Mouse (Mus musculus): ENCODE measurements around the gene Txlnb.
"Not testable (repeated sequence)": the region's sequence is repeated elsewhere in the genome, so short reads cannot be mapped to it uniquely, and the experiment has no call there.

The Txlnb gene

DNA sequence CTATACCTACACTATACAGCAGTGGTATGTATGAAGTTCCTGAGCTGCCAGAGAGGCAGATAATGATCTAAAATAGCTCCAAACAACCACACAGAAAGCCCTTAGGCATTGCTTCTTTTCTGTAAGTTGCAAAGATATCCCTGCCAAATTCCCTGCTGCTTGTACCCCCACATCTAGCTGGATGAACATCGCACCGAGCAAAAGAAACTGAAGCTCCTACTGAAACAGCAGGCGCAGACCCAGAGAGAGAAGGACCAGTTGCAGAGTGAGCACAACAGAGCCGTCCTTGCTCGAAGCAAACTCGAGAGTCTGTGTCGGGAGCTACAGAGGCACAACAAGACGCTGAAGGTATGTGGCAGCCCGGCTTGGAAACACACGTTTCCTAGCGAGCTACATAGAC, 19.0 kb downstream of the Txlnb start:
- DNase-seq (ENCODE audit: extremely low read depth, insufficient read length, low spot score) = no peak

DNA sequence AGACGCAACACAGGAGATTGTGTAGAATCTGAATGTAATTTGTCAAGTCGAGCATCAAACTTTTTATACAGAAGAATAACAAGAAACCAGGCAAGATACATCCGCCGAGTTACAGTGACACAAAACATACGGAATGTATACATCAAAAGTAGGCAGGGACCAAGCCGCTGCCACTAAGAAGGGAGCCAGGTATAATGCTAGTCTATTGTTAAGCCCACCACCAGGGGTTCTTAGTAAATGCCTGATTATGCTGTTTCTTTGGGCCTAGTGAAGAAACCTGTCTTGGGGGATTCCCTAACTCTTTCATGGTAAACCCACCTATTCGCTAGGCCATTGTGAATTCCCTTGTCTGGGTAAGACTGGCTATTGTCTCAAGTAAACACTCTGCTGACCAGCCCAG, 24.4 kb downstream of the Txlnb start:
- not testable (repeated sequence) for DNase-seq (ENCODE audit: extremely low read depth, insufficient read length, low spot score)

GRCm38 (mm10) chr10:17827391-17827790, 31.4 kb downstream of the Txlnb start:
- no peak for DNase-seq (ENCODE audit: extremely low read depth, insufficient read length, low spot score)

GRCm38 (mm10) chr10:17829205-17829604, 33.2 kb downstream of the Txlnb start:
- no peak for DNase-seq (ENCODE audit: extremely low read depth, insufficient read length, low spot score)

DNA sequence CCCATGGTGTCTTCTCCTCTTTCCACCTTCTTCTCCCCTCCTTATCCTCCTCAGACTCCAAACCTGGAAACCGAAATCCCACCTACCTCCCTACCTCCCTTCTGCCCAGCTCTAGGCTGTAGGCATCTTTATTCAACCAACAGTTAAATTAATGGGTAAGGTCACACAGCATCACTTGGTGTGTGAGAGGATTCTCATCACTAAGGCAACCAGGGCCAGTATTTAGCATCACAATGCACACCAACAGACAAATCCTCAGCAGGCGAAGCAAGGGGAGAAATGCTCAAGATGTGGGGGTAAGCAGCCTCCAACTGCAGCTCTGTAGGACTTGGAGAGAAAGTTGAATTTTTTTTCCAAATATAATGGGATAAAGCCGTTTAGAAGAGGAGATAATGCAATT, 35.0 kb downstream of the Txlnb start:
- DNase-seq (ENCODE audit: extremely low read depth, insufficient read length, low spot score) = no peak

GRCm38 (mm10) chr10:17835031-17835430, 39.0 kb downstream of the Txlnb start:
- DNase-seq (ENCODE audit: extremely low read depth, insufficient read length, low spot score) = no peak

DNA sequence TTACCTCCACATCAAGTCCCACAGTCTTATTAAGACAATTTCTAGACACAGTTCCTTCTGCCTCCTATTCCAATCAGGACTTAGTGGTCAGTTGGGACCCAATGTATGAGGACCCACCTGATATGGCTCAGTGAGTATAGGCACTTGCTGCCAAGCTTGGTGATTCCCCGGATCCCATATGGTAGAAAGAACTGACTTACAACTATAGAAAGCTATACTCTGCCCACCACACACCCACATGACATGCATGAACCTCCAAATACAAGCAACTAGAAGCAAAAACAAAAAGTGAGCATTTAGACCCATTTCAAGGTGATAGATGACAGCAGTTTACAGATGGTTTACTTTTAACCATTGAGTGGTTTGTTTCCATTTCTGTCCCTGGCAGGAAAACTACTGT, 40.2 kb downstream of the Txlnb start:
- no peak for DNase-seq (ENCODE audit: extremely low read depth, insufficient read length, low spot score)

GRCm38 (mm10) chr10:17842030-17842429, 46.0 kb downstream of the Txlnb start:
- no peak for DNase-seq (ENCODE audit: extremely low read depth, insufficient read length, low spot score)

DNA sequence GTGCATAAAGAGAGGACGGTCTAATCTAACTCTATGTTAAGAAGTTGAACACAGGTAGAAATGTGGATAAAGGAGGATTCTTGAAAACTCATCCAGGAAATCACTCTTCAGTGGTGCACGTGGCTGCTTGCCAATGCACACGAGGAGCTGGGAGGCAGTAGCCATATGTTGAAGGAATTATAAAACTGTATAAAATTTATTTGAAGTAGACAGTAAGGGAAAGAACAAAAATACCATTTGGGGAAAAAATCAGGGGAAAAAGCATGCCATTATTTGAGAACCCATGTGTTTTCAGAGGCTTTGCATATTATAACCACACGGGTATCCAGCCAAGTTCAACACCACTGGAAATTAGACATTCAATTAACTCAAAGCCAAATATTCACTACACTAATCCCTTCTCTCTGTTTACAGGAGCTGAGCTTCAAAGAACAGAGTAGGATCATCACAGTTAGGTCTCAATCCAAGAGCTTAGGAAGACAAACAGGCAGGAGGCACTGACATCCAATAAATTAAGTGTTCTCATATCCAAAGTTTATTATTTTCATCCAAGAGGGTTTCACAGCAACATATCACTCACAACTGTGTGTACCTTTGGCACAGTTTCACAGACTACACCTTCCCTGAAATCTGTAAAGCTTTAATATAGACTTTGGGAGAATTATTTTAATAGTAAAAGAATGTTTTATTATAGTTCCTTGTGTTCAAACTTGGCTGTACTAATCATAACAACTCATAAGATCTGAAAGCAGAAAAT, 48.9 kb downstream of the Txlnb start:
- DNase-seq (ENCODE audit: extremely low read depth, insufficient read length, low spot score) = no peak

DNA sequence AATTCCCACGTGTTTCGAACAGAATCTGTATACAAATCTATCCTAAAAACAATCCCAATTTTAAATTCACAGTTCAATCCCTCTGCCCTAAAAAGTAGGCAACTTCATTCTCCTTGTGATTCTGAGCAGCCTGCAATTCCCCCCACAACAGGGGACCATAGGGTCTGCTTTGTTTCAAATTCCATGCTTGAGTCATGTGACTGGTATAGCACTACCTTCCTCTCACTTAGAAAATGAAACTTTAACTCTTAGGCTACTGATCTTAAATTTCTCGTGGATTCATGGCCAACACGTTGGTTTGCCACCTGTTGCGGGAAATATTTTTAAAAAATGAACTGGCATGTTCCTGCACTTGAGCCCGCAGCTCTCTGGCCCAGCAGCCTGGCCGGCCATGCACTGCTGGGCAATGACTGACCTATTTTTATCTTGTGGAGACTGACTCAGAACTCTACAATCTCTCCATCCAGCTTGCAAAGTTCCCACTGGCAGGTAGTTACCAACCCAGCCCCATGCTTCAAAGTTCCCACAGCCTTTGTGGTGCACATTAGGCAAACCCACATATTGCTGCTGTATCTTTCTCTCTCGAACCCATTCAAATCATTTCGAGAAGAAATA, 61.7 kb downstream of the Txlnb start:
- DNase-seq (ENCODE audit: extremely low read depth, insufficient read length, low spot score) = peak; percentile 80

GRCm38 (mm10) chr10:17860701-17861480, 64.9 kb downstream of the Txlnb start:
- DNase-seq (ENCODE audit: extremely low read depth, insufficient read length, low spot score) = peak; percentile 59

- DNase-seq (ENCODE audit: extremely low read depth, insufficient read length, low spot score) = peak; percentile 64
Observed at GRCm38 (mm10) chr10:17869822-17870662, 74.0 kb downstream of the Txlnb start.

DNA sequence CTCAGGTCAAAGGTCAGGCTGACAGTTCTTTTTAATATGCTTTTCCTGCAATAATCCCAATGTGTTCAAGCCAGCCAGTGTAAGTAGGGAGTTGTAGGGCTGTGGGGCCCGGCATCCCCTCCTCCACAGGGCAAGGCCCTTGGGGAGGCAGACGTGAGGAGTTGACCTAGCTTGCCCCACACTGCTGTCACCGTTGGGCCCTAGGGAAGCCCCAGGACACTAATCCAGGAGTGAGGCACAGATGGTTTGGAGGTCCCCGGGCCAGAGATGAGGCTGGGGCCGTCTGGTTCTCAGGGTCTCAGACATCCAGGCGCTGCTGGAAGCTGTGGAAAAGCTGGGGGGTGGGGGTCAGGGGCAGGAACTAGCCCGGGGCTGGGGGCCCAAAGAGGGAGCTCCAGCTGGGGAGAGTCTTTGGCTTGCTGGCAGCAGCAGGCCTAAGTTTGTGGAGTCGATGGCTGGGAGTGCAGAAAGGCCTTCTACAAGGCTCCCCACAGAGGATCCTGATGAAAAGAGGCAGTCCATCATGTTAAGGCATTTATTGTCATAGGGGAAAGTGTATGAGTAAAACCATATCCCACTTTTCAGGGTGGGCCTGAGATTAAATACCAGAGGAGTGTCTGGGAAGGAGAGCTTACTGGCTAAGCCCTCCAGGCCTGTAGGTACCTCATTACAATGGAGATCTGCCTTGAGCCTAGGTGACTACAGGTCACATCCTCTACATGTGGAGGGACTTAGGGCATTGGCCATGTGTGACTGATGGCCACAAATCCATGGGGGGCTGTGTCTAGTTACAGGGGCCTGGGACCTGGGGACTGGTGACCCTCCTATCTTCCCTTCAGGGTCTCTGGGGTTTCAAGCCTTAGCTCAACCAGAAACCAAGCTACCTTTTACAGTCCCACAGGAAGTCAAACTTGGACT, 82.2 kb downstream of the Txlnb start:
- DNase-seq (ENCODE audit: extremely low read depth, insufficient read length, low spot score) = no peak

DNA sequence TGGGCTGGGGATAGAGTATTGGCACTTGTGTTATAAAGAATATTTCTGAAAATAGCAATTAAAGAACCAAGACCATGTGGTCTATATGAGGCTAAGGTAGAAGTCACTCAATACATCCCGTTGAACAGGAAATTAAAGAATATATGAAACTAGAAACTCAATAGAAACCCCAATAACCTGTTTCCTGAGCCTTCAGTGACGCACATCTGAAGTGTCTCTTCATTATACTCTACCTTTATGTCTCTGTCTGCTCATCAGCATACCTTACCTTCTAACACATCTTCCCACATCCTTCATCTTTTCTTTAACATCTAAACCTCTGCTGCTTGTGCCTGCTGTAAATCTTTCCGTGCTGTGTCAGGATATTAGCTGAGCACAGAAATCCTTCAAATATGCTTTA, 84.0 kb downstream of the Txlnb start:
- DNase-seq (ENCODE audit: extremely low read depth, insufficient read length, low spot score) = no peak

DNA sequence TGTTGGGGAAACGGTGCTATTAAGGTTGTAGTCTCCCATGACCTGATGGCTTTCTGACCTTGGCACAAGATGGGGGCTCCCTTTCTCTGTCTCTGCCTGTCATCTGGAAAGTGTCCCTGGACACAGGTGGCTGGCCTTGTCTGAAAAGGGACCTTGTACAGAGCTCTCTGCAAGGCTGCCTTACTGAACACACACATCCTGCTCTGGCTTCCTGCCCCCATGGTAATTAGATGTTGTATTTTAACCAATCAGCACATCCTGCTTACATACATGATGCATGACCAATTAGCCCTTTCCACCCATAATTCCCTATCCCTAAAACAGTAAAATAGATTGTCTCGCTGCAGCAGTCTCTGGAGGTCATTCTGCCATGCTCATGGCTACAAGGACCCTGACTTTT, 84.7 kb downstream of the Txlnb start:
- DNase-seq (ENCODE audit: extremely low read depth, insufficient read length, low spot score) = no peak

All from 3134 (cell line).